Mouse (Mus musculus): ENCODE data around the gene Rbck1.

DNA sequence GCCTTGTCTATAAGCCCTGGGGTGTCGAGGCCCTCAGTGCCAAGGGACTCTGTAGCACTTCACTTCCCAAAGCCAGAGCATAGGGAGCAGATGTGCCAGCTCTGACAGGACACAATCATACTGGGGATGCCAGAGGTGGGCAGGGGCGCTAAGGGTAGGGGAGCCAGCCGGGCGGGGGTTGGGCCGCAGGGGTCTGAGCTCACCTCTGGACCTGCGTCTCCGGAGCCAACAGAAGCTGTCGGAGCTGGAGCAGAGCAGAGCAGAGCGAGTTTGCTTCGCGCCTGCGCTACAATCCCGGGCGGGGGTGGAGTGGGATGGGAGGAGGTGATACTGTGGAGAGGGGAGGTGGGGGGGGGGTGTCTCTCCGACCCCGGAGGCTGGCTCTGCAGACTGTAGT, 43.9 kb upstream of the Rbck1 start, which contains the start of gene Nrsn2:
- no peak for TF ChIP-seq CTCF (IDR thresholded peaks at IDR 0.05; ENCODE audit: extremely low read depth, insufficient read length, insufficient replicate concordance, low read depth, low read length)
- TF ChIP-seq POLR2A (IDR thresholded peaks at IDR 0.05; ENCODE audit: low read depth, low read length): no peak
